Mouse (Mus musculus) hindbrain, postnatal 0 days (tissue): ENCODE measurements at regions not wholly inside any gene's neighbourhood (a gene's known extent, or its start where the extent isn't known, plus 50 kb on each side); places are given as distances from the start of the nearest gene placed in this dataset.

ENCODE experiments used
- ATAC-seq: fragments of 200-750 bp; cut with Nextera tagmentation; 2 replicates; pipeline ENCODE4 v1.8.0; 2017; ENCODE audit warnings: mild to moderate bottlenecking, moderate TSS enrichment, moderate library complexity
- DNase-seq: peaks from one replicate; pipeline ENCODE4 v3.0.0-alpha.2; 2015; ENCODE audit warnings: low spot score
- H3K27ac ChIP-seq: fragments of 300-500 bp; sonication (generic); 2 replicates; pipeline ENCODE4 v1.5.1; 2014; ENCODE audit warnings: mild to moderate bottlenecking
- H3K27me3 ChIP-seq: fragments of 300-500 bp; sonication (generic); 2 replicates; pipeline ENCODE4 v1.6.1; 2014; ENCODE audit warnings: low read length, mixed read lengths; ENCODE audit not compliant: insufficient read depth
- H3K36me3 ChIP-seq: fragments of 300-500 bp; sonication (generic); 2 replicates; pipeline ENCODE4 v1.6.1; 2014; ENCODE audit warnings: low read length, mixed read lengths; ENCODE audit not compliant: insufficient read depth
- H3K4me1 ChIP-seq: fragments of 300-500 bp; sonication (generic); 2 replicates; pipeline ENCODE4 v1.6.1; 2014; ENCODE audit warnings: antibody characterized with exemption, low read length, mixed read lengths; ENCODE audit not compliant: insufficient read depth
- H3K4me2 ChIP-seq: fragments of 300-500 bp; sonication (generic); 2 replicates; pipeline ENCODE4 v1.6.1; 2014; ENCODE audit warnings: low read depth, mild to moderate bottlenecking, low read length, moderate library complexity, mixed read lengths
- H3K4me3 ChIP-seq: fragments of 300-500 bp; sonication (generic); 2 replicates; pipeline ENCODE4 v1.5.1; 2014; ENCODE audit warnings: low read length
- H3K9ac ChIP-seq: fragments of 300-500 bp; sonication (generic); replicated peaks from 2 replicates; pipeline ENCODE4 v1.6.1; 2014; ENCODE audit warnings: mild to moderate bottlenecking, low read length, moderate library complexity, mixed read lengths
- H3K9me3 ChIP-seq: fragments of 300-500 bp; sonication (generic); 2 replicates; pipeline ENCODE4 v1.6.1; 2016; ENCODE audit warnings: low read length, mixed read lengths
- CTCF ChIP-seq: IDR thresholded peaks from 2 replicates; pipeline ENCODE4 v1.5.1; 2016; ENCODE audit warnings: antibody characterized with exemption, control low read depth, low read depth
- WGBS: fragments of 180-500 bp; shearing (Covaris S2); extraction: QIAGEN DNeasy Blood & Tissue Kit; methylation state at CpG from one replicate; pipeline ENCODE4 v1.1.7; 2014; 5-methylcytosine and 5-hydroxymethylcytosine counted together

- no peak overlapping the region for H3K9ac ChIP-seq
- no peak overlapping the region for H3K27ac ChIP-seq
- no peak overlapping the region for H3K4me2 ChIP-seq
- DNase-seq, result no peak
- WGBS, result 67% methylated on average over 2 of the region's 2 CpGs
- H3K4me1 ChIP-seq, result no peaks in the 10 kb centered on the region
- no peaks in the 10 kb centered on the region for H3K27me3 ChIP-seq
- no peak for TF ChIP-seq CTCF
- no peak overlapping the region for H3K4me3 ChIP-seq
- H3K36me3 ChIP-seq, result no peaks in the 10 kb centered on the region
- ATAC-seq, result no peak
- no peaks in the 10 kb centered on the region for H3K9me3 ChIP-seq
These were observed 786.6 kb upstream of the Celf2 start for GRCm38 (mm10) chr2:8296001-8296400.

GRCm38 (mm10) chr2:8291357-8291756 is 782.0 kb upstream of the Celf2 start:
- Histone ChIP-seq H3K9ac (no peak overlapping the region), H3K9me3 (no peaks in the 10 kb centered on the region), H3K36me3 (no peaks in the 10 kb centered on the region), H3K4me1 (no peaks in the 10 kb centered on the region), H3K4me3 (no peak overlapping the region), H3K27me3 (no peaks in the 10 kb centered on the region), H3K27ac (no peak overlapping the region), H3K4me2 (no peak overlapping the region)
- WGBS, result 88% methylated on average over 4 of the region's 4 CpGs
- DNase-seq, result no peak
- TF ChIP-seq CTCF, result no peak
- ATAC-seq, result no peak

- no peak for TF ChIP-seq CTCF
These were observed 778.0 kb upstream of the Celf2 start for GRCm38 (mm10) chr2:8287403-8287802.

GRCm38 (mm10) chr2:8276127-8276773 is 766.9 kb upstream of the Celf2 start:
- Histone ChIP-seq H3K4me1 (no peaks in the 10 kb centered on the region), H3K4me3 (no peak overlapping the region), H3K27me3 (no peaks in the 10 kb centered on the region), H3K36me3 (no peaks in the 10 kb centered on the region), H3K9ac (no peak overlapping the region), H3K27ac (no peak overlapping the region), H3K9me3 (no peaks in the 10 kb centered on the region), H3K4me2 (no peak overlapping the region)
- no peak for ATAC-seq
- DNase-seq, result no peak
- WGBS, result 100% methylated on average over 1 of the region's 1 CpGs
- no peak for TF ChIP-seq CTCF

More at GRCm38 (mm10) chr2:8287403-8287802, 778.0 kb upstream of the Celf2 start:
- no peaks in the 10 kb centered on the region for H3K9me3 ChIP-seq
- WGBS, result 85% methylated on average over 4 of the region's 4 CpGs
- no peaks in the 10 kb centered on the region for H3K4me1 ChIP-seq
- no peak overlapping the region for H3K9ac ChIP-seq
- no peak overlapping the region for H3K4me2 ChIP-seq
- H3K27ac ChIP-seq, result no peak overlapping the region
- no peaks in the 10 kb centered on the region for H3K36me3 ChIP-seq
- H3K27me3 ChIP-seq, result no peaks in the 10 kb centered on the region
- ATAC-seq, result no peak
- H3K4me3 ChIP-seq, result no peak overlapping the region
- DNase-seq, result no peak
